Mouse (Mus musculus) 3134 (cell line): ENCODE data around the gene Pom121l2.

Experiments used
- DNase-seq: peaks from one replicate; pipeline ENCODE4 v3.0.0-alpha.2; 2011; ENCODE audit warnings: low spot score; ENCODE audit not compliant: insufficient read length; ENCODE audit errors: extremely low read depth

Gene Pom121l2

GRCm38 (mm10) chr13:22015479-22016450 is 34.8 kb downstream of the Pom121l2 start:
- DNase-seq, result peak; percentile 79

- DNase-seq, result no peak
Observed at GRCm38 (mm10) chr13:22019934-22020835, 39.2 kb downstream of the Pom121l2 start.

- peak; percentile 71 for DNase-seq
Observed at GRCm38 (mm10) chr13:22020901-22021339, 39.9 kb downstream of the Pom121l2 start.

- DNase-seq, result no peak
Observed at GRCm38 (mm10) chr13:22021581-22021980, 40.6 kb downstream of the Pom121l2 start.

DNA sequence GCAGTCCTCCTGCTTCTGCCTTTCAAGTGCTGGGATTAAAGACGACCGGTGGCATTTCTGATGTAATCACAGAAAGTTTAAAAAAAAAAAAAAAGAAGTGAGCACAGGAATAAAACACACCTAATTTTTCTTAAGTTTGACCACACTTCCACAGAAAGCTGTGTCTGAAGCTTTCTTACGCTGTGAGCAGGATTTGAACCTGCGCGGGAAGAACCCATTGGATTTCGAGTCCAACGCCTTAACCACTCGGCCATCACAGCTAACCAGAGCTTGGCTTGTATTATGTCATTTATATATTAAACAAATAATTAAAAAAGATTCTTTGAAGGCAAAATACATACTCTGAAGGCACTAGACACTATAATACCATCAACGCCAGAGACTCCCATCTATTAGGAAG is 41.2 kb downstream of the Pom121l2 start:
- DNase-seq, result peak; percentile 69

DNA sequence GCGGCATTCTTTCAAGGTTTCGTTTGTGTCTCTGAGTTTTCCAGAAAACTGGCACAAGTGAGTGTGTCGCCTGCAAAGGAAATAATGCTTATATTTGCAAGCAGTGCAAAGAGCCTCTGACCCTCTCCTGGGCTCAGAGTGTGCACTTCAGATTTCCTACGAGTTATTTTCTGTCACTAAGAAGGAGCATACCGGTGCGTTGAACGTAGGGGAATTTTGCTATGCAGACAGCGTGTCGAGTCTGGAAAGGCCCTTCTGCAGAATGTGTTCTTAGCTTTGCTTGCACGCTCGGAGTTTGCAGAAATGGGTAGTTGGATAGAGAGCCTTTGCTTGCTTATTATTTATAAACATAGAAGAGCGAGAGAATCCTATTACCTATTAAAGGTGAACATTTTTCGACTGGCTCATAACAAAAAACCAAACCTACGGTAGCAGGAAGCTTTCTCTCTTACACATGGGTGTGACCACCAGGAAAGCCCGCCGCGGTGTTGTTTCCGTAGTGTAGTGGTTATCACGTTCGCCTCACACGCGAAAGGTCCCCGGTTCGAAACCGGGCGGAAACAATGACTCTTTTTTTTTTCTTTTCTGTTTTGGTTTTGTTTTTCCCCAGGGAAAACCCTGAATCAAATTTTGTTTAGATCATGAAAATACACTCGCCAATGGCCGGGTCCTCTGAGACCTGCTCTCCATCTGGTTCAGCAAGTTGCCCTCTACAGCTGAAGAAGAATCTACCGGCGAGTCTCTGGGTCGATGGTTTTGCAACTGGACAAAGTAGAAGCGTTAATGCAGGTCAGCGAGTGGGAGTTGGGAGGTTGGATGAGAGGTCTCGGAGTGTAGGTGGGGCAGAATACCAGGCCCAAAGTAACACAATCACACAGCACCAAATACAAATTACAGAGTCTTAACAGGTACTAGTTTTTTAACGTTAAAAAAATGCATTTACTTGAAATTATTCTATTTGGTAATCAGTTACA is 45.4 kb downstream of the Pom121l2 start:
- DNase-seq, result peak; percentile 75

DNA sequence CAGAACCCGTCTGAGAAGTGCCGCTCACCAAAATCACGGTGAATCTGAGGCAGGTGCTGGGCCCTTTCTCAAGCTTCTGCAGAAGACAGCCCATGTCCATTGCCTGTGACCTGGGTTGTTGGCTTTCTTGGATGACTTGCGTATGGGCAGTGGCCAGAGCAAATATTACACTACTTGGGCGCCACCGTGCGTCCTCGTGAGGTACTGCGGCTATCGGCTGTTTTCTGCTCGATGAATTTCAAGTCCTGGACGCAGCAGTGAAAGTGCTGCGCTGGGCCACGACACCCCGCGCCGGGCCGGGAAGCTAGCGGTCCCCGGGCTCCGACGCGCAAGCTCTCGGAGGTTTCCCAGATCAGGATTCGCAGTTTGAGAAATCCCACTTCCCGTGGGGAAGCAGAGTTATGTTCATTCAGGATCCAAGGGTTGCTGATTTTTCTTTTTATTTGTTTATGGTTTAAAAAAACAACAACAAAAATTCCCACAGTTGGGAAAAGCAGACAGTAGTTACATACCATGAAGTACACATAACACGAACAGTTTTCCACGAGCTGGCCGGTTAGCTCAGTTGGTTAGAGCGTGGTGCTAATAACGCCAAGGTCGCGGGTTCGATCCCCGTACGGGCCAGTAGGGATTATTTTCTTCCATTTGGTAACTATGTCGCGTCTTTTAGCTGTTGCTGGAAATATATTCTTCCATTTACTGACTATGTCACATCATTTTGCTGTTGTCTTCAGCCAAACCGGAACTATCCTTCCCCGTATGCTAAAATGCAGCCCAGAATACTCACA is 47.9 kb downstream of the Pom121l2 start:
- DNase-seq, result peak; percentile 90

- peak; percentile 37 for DNase-seq
Observed at GRCm38 (mm10) chr13:22029928-22030327, 48.9 kb downstream of the Pom121l2 start.

DNA sequence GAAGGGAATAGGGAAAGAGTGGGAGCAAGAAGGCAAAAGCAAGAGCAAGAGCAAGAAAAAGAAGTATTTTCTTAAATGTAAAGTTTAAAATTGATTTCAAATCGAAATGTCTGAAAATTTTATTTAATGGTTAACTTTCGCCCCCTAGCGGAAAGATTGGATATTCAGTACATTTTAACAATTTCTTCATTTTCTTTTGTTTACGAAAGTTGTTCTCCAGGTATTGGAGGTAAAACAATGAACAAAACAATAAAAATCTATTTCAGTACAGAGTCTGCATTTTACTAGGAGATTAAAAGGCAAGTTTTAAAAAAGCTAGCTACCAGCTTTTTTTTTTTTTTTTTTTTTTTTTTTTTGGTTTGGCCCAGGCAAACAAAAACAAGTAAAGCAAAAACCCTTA is 49.5 kb downstream of the Pom121l2 start:
- DNase-seq, result no peak

DNA sequence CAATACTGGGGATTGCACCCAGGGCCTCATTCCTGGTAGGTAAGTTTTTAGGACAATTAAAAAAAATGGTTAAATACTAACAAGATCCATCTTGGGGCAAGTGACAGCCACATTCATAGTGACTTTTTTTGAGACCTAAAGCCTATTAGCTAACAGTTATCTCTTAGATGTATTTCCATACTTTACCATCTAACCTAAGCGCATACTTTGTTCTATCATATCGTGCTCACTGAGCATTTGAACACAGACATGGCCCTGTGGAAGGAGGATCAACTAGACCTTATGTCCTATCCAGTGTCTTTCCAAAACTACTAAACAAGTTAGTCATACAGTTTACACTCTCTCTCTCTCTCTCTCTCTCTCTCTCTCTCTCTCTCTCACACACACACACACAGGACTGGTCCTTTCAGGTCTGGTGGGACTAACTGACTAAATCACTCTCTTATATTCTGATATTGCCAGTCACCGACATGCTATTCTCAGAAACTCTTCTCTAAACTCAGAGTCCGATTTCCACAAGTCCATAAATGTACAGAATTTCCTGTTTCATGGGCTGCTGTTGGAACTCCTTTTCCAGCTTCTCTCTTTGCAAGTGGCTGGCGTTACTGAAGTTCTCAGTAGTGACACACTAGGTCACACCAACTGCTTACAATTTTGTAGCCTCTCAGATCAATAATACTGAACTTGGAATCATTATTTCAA is 52.9 kb downstream of the Pom121l2 start:
- DNase-seq, result peak; percentile 54

- DNase-seq, result peak; percentile 79
Observed at GRCm38 (mm10) chr13:22034443-22035266, 53.7 kb downstream of the Pom121l2 start.

- DNase-seq, result peak; percentile 94
Observed at GRCm38 (mm10) chr13:22035267-22036148, 54.5 kb downstream of the Pom121l2 start, which contains the start of the genes Hist1h2ah and Hist1h2bk. Gene Hist1h2ah, minus strand, starts transcription at chr13:22035568. Gene Hist1h2bk, plus strand, starts transcription at chr13:22035870.

- peak; percentile 83 for DNase-seq
Observed at GRCm38 (mm10) chr13:22036149-22036956, 55.4 kb downstream of the Pom121l2 start.

DNA sequence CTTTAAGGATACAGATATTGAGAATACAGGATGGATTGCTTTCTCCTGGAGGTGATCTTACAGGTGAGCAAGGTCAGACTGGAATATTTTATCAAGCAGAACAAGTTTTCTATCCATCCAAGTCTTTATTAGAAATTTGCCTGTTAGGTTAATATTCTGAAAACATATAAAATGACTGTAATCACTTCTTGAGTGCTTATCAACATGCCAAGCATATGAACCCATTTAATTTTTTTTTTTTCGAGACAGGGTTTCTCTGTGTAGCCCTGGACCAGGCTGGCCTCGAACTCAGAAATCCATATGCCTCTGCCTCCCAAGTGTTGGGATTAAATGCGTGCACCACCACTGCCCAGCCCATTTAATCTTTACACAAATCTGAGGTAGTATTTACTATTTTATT is 56.0 kb downstream of the Pom121l2 start:
- no peak for DNase-seq

- DNase-seq, result no peak
Observed at GRCm38 (mm10) chr13:22037415-22037814, 56.4 kb downstream of the Pom121l2 start.
